Mouse (Mus musculus) kidney, postnatal 10 days (tissue): Measurements from ENCODE around the gene Lcor.

Experiments used
- DNase-seq: peaks from one replicate; pipeline ENCODE4 v3.0.0; 2021; ENCODE audit warnings: mixed read lengths

Lcor gene

GRCm38 (mm10) chr19:41476530-41477249 lies 5.7 kb upstream of the Lcor start:
- DNase-seq: no peak

DNA sequence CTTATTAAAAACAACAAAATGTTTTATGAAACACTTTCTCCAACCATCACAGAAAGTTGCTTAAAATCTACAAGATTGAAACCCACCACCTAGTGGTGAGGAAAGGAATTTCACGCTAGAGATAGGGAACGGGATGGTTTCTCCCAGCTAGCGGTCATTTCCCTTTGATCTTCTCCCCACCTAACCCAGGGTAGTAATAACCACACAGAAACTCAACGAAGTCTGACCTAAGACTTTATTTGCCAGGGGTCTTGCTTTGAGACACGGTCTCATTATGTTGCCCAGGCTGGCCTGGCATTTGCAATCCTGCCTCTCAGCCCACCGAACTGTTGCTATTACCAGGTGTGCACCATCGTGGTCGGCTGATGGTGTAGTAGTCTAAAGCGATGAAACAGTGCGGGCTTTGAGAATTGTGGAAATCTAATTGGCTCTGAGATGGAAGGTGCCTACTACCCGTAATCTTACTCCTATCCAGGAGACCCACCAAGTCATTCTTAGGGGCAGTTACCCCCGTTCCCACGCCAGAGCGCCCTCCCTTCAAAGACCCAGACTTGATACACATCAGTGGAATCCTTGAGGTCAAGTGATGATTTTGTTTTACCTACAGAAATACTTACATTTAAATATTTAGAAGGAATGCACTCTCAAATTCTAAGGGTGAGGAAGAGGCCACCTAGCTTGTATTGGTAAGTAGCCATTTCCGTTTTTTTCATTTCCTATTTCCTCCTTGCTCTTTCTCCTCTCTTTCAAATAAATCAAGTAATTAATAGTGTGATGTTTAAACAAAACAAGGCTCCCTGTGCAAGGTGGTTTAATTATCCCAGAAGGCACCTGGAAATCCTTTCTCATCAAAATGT lies 1.2 kb upstream of the Lcor start:
- peak; percentile 43 for DNase-seq

DNA sequence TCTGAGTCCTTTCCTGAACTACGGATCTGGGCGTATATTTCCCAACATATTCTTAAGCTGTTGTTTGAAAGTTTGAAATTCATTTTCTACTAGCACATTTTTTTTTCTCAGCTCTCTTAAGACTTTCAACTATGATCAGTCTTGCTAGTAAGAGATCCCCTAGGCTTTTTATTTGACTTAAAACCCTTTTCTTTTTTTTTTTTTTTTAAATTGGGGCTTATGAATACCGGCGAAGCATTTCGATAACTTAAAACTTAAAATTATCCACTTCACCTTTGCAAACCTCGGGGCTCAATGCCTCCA lies 599 bp upstream of the Lcor start:
- DNase-seq: no peak

GRCm38 (mm10) chr19:41482909-41483444 lies 540 bp downstream of the Lcor start:
- DNase-seq: peak; percentile 86

DNA sequence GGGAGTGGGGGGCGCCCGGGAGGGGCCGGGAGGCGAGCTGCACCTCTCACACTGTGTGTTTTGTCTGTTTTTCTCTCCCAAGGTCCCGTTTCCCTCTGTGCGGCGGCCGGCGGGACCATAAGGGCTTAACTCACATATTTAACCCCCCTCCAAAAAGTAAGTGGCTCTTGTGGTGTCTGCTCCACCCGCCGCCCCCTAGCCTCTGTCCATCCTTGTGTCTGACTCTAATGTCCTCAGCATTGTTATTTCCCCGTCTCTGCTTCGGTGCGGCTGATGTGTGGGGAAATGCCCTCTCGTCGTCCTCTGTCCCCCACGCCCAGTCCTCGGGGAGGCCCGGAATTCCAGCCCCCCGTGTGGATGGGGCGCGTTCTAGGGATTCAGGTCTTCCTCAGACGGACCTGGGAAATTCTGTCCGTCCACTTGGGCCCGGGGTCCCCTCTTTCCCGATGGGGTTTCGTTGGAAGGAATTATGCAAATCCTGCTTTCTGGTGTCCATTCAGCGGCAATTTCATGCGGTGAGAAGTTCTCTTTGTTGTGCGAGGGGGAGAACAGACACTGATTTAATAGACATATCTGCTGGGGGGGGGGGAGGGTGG lies 1.1 kb downstream of the Lcor start:
- no peak for DNase-seq

- no peak for DNase-seq
These were observed 1.9 kb downstream of the Lcor start for GRCm38 (mm10) chr19:41484361-41484760.

DNA sequence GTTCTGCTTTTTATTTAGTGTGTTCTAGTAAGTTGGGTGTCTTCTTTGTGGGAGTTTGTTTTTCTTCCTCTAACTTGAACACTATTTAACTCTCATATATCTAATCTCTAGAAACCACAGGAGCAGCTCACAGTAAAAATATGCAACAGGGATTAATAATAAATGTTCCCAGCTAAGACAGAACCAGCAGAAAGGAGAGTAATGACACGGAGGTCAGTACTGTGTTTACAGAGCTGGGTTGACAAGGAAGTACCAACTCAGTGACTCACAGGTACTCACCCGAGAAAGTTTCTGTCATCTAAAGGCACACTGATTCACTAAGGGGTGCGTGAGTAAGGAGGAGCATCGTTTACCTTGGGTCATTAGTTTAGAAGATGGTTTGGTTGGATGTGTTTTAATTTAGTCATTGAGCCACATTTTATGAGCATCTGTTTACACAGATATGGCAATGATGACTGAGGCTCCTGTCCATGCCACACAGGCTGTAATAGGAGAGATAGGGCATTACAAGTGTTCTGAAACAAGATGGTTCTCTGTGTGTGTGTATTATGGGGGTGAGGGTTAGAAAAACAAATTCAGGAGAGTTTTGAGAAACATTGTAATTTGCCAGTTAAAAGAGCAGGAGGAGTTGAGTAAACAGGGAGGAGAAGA lies 13.1 kb downstream of the Lcor start:
- DNase-seq: no peak

- DNase-seq: no peak
These were observed 13.6 kb downstream of the Lcor start for GRCm38 (mm10) chr19:41496058-41496457.

DNA sequence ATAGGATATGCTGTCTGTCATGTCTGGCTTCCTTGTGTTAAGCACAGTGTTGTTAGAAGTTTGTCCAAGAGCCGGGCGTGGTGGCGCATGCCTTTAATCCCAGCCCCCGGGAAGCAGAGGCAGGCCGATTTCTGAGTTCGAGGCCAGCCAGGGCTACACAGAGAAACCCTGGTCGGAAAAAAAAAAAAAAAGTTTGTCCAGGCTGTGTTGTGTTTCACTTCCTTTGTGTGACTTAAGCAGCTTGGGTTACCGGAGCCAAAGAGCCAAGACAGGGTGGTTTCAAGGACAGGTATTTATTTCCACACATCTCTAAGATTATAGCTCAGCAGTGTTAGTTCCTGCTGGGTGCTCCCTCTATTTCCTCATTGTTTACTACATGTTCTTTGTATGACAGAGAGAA lies 25.4 kb downstream of the Lcor start:
- DNase-seq: no peak

DNA sequence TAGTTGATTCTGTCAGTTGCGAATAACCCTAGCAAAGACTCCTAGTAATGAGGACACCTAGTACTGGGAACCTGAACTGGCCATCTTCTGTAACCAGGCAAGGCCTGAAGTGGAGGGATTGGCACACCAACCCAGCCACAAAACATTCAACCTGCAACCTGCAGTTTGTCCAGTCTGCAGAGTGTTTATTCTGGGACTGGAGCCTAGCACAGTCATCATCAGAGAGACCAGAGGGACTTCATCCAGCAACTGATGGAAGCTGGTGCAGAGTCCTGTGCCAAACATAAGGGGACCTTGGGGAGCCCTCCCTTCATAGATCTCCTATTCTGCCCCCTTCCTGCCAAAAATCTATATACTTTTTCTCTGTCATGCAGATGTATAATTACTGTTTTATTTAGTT lies 32.4 kb downstream of the Lcor start:
- DNase-seq: no peak

DNA sequence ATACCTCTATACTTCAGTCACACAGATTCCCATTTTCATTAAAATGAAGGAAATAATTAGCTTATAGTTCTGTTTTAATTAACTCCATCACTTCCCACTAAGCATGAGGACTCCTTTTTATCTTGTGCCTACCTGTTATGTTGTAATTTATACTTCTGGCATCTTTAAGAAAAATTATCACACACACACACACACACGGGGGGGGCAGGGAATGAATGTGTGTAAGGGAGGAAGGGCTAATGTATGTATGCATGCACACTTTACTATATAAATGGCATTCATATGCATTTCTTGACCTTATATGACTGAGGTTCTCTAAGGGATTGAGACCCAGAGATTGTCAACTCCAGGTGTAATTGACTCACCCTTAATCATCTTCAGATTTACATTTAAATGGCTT lies 33.1 kb downstream of the Lcor start:
- DNase-seq: no peak

- no peak for DNase-seq
These were observed 34.6 kb downstream of the Lcor start for GRCm38 (mm10) chr19:41517006-41517405.

GRCm38 (mm10) chr19:41519121-41519520 lies 36.7 kb downstream of the Lcor start:
- no peak for DNase-seq

GRCm38 (mm10) chr19:41522246-41522645 lies 39.8 kb downstream of the Lcor start:
- no peak for DNase-seq

GRCm38 (mm10) chr19:41523798-41524563 lies 41.5 kb downstream of the Lcor start:
- DNase-seq: no peak

DNA sequence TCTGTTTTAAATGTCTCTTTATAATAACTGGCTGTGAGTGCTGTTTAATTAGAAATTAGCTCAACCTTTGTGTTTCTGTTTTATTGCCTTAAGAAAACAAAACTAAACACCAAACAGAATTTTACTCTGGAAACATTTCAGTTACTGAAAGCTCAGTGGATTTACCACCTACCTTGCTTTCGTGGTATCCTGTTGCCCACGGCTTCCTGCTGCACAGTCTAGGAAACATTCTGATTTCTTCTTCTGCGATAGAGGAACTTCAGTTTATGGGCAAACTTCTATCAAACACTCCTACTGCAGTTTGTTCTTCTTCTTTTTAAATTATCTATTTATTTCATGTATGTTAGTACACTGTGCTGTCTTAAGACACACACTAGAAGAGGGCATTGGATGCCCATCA lies 46.7 kb downstream of the Lcor start:
- DNase-seq: no peak

DNA sequence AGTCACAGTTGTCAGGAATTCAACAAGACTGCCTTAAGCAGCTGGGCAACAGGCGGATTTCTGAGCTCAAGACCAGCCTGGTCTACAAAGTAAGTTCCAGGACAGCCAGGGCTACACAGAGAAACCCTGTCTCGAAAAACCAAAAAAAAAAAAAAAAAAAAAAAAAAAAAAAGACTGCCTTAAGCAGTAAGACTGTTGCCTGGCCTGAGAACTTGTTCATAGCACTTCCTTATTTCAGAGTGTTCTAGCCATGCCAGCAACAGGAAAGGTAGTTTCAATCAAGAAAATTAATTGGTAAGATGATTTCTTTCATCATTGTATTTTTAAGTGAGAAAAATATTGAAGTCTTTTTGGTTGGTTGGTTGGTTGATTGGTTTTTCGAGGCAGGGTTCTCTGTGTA lies 51.6 kb downstream of the Lcor start:
- DNase-seq: no peak

DNA sequence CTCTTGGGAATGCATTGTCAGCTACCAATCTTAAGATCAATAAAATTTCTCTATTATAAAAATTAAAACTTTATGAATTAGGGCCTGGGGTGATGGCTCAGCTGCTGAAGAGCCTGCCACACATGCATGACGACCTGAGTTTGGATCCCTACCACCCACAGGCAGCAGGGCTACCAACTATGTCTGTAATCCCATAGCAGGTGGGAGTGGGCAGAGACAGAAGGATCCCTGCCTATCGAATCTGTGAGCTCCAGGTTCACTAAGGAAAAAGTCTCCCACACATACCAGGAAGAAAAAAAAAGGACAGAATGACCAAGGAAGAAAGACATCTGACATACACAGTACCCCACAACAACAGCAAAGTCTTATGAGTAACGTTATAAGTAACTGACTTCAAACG lies 74.5 kb downstream of the Lcor start:
- DNase-seq: no peak

- no peak for DNase-seq
These were observed 75.1 kb downstream of the Lcor start for GRCm38 (mm10) chr19:41557491-41557890.

DNA sequence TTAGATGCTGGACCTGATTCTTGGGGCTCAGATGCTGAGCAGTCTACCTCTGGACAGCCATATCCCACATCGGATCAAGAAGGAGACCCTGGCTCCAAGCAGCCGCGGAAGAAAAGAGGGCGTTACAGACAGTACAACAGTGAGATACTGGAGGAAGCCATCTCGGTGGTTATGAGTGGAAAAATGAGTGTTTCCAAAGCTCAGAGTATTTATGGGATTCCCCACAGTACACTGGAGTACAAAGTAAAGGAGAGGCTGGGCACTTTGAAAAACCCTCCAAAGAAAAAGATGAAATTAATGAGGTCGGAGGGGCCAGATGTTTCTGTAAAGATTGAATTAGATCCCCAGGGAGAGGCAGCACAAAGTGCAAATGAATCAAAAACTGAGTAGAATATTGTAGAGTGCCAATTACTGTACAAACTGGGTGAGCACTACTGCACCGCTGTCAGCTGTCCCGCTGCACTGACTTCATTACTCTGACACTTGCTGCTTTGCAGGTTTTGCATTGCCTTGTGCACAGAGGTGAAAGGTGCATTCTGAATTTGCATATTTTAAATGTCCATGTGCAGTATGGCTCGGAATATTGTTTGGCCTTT lies 76.6 kb downstream of the Lcor start:
- DNase-seq: no peak

GRCm38 (mm10) chr19:41560856-41561255 lies 78.4 kb downstream of the Lcor start:
- no peak for DNase-seq

DNA sequence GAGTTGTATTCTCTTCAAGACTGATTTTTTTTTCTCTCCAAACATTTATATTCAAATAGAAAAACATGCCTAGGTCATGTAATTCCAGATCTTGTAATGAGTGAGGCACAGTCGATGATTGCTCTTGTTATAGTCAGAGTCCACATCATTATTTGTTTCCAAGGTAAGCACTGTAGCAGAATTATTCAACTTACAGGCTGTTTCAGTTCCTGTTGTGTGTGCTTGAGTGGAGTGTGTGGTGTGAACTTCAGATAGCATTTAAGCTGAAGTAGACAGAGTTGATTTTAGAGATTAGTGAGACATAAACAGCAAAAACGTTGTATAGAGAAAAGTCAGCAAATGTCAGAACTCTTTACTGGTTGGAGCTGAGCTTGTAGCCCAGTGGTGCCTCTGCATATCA lies 86.4 kb downstream of the Lcor start:
- no peak for DNase-seq
